Mouse (Mus musculus): ENCODE results near the gene Plxdc2.

Plxdc2 gene

DNA sequence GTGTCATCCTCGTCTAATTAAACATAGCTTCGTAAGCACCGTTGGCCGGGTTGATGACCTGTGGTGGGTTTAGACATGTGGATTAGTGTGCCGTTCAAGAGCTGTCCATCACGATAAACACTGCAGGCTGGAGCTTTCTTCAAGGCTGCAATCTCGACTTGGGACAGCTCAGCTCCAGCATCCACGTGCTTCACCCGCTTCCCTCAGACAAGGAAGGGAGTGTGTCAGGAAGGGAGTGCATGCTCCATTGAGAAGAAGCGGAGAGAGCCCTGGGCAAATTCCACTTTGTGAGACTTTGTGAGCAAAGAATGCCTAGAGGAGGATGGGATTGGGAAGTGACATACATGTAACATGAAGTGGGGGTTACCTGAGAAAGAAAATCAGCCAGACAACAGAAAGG, 42.8 kb downstream of the Plxdc2 start:
- in situ Hi-C loops (cut with MboI; ENCODE audit: low sequenced_read_pairs), result no loop called here

DNA sequence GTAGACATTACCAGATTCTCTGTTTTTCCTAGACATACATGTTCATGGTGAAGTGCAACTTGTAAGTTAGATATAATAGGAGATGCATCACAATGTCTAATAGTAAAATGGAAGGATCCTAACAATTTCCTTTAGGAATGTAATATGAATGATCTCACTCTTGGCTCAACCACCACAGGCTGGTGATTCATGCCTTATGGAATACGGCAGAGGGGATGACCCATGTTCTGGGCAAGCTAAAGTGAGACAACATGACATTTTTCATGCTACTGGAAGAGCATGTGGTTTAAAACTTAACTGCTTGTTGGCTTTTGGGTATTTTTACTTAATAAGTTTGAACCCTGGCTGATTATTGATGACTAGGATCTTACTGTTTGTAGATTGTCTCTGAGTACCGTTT, 50.4 kb downstream of the Plxdc2 start:
- in situ Hi-C loops (cut with MboI; ENCODE audit: low sequenced_read_pairs), result no loop called here

DNA sequence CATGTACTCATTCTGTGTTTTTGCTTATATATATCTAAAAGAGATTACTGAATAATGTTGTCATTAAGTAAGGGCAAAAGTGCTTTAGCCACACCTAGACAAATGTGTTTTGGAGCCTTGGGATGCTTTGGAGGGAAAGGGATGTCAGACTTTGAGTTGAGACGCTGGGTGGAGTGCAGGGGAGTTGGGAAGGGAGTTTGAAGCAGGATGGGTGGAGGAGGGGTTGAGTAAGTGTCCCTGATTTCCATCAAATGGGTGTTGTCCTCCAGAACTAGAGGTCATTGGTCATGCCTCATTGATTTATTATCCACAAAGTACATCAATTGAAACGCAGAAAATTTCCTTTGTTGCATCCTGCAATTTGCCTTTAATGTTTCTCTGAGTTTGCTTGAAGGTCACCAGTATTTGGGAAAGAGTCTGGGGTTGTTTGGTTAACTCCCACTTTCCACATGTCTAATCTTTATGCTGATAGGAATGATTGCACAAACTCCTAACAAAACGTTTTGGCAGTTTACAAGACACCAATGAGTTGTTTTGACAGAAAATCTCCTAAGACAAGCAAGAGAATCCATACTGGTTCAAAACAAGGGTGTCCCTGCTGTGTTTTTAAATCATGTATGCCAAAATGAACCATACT, 58.4 kb downstream of the Plxdc2 start:
- in situ Hi-C loops (cut with MboI; ENCODE audit: low sequenced_read_pairs), result no loop called here

DNA sequence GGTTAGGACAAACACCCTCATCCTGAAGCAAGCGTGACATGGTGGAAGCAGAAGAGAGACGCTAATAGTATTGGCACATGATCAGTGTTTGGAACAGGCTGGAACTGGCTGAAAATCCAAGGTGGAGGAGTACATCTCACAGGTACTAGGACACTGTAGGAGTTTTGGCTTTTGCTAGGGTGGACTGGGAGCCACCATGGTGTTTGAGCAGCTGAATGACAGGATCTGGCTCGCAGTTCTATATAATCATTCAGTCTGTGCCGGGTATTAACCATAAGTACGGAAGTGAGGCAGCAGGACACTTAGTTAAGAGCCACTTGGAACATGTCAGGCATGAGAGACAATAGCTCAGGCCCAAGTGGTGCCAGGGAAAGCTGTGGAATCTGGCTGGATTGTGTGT, 82.9 kb downstream of the Plxdc2 start:
- in situ Hi-C loops (cut with MboI; ENCODE audit: low sequenced_read_pairs), result no loop called here

DNA sequence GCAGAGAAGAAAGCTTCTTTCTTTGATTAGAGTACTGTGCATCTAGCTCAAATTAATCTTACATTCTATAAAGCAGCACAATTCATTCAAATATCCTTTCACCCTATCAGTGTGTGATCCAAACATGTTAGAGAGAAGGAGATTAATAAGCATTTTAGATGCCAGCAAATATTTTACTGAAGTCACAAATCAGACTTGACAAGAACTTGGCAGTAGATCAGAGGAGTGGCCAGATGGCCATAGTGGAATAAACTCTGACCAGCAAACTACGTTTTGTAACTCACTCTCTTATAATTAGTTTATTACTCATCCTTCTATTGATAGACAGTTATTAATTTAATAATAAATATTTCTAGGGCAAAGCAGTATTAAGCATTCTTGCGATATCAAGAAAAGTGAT, 86.5 kb downstream of the Plxdc2 start:
- in situ Hi-C loops (cut with MboI; ENCODE audit: low sequenced_read_pairs), result no loop called here

DNA sequence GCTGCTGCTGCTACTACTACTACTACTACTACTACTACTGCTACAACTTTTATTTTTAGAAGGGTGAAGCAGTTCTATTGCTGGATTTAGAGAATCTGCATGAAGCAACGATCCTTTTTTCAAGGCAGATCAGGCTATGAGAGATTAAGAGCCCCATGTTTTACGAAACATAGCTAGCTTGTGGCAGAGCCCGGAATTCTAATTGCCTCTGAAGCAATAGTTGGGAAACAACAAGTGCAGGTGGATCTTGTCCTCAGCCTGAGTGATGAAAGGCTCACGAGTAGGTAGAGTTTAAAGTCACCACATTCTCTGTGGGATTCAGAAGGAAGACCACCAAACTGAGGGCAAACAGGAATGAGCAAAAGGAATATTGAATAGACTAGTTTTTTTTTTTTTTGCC, 91.8 kb downstream of the Plxdc2 start:
- in situ Hi-C loops (cut with MboI; ENCODE audit: low sequenced_read_pairs), result no loop called here

DNA sequence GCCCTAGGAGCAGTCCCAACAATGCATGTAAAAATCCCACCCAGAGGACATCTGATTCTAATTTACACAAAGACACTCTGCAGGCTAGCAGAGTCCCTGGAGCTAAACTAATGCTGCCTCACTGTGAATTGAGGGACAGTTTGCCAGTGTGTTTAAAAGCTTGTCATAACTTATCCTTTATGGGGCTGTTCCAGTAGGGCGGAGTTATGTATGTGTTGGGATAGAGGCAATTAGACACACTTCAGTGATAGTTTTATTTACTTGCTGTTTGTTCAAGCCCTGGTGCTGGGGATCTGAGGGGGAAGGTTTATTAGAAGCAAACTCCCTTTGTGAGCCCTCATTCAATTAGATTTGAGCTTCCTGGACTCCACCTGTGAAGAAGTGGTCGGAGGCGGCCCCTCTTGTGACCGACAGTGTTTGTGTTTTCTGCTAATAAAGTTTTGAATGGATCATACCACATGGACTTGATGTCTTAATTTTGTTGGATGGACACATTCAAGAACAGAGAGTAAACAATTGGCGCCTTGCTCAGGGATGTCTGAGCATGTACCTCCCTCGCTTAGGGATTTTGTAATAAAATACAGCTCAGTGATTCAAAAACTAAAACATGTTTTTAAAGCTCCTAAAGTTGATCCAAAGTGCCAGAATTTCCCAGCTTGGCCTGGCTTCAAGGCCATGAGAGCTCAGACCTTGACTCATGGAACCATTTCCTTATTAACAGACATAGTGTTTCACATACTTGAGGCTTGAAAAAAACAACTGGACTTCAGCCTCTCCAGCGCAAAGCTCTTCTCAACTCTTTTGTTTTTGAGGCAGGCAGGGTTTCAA, 94.9 kb downstream of the Plxdc2 start:
- in situ Hi-C loops (cut with MboI; ENCODE audit: low sequenced_read_pairs), result no loop called here

DNA sequence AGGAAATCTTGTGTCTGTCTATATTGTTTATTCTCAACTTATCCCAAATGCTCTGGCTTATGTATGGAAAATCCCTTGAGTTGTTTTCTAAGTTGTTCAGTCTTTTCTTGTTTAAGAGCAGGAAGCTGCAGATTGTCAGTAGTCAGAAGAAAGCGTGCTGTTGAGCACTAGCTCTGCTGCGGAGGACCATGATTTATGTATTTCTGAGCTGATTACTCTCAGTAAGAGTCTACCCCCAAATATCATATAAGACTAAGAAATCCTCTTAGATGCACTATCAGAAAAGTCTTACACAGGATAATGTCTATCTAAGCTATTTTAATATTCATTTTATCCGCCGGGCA, 95.5 kb downstream of the Plxdc2 start:
- in situ Hi-C loops (cut with MboI; ENCODE audit: low sequenced_read_pairs), result no loop called here

DNA sequence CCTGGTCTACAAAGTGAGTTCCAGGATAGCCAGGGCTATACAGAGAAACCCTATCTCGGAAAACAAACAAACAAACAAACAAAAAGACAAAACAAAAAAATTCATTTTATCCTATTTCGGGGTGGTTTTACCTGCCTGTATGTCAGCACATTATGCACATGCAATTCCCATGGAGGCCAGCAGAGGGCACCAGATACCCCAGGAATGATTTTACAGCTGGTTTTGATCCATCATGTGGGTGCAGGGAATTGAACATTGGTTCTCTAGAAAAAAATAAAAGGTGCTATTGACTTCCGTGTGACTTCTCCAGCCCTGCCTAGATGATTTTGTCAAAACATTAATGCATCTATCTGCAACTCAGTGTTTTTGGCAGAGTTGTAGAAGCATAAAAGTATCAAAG, 96.0 kb downstream of the Plxdc2 start:
- in situ Hi-C loops (cut with MboI; ENCODE audit: low sequenced_read_pairs), result no loop called here

DNA sequence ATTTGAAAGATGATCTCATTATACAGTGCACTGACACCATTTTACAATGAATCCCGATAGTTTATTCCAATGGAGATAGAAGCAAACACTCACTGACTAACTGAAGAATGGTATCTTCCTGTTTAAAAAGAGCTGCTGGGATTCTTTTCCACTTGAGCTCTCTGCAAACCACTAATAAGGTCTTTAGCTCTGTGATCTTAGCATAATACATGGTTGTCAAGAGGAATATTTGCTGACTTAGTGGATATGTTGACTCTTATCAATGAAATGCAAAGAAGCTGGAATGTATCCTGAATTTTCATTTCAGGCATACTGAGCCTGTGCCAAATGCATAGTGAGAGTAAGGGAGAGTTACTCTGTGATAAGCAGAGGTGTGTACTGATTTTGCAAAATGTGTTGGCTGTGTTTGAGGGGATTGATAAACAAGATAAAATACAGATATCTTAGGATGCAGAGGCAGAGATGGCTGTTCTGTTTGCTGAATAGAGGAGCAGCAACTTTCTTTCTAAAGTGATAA, 100.2 kb downstream of the Plxdc2 start:
- in situ Hi-C loops (cut with MboI; ENCODE audit: low sequenced_read_pairs), result no loop called here

DNA sequence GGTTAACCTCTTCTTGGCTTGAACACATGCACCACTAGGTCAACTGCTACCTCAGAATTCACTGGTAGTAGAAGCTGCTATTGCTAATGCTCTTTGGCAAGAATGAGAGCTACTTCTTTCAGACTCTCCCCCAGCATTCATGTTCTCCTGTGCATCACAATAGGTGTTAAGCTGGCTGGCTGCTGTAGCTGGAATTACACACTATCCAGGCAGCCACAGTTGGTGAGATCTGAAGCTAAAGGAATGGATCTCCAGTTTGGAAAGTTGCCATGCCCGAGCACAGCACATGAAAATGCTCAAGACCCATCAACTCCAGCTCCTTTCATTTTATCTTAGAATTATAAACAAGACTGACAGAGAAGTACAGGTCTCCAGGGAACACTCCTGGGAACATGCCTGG, 103.4 kb downstream of the Plxdc2 start:
- in situ Hi-C loops (cut with MboI; ENCODE audit: low sequenced_read_pairs), result no loop called here

DNA sequence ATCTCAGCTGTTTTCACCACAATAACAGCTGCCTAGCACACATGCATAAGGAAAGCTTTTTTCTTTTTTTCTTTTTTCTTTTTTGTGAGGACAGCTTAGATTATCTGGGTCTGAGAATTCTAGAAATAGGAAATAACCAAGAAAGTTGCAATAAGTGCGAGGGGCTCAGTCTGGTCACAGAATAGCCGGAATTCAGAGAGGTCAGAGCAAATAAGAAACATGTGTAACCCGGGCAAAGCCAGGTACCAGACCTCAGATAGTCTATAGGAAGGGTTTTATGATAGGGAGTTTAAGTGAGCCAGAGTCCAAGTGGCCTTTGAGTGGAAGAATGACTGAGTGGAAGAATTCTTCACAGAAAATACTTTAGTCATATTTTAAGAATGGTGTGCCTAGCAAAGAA, 114.0 kb downstream of the Plxdc2 start:
- in situ Hi-C loops (cut with MboI; ENCODE audit: low sequenced_read_pairs), result no loop called here

DNA sequence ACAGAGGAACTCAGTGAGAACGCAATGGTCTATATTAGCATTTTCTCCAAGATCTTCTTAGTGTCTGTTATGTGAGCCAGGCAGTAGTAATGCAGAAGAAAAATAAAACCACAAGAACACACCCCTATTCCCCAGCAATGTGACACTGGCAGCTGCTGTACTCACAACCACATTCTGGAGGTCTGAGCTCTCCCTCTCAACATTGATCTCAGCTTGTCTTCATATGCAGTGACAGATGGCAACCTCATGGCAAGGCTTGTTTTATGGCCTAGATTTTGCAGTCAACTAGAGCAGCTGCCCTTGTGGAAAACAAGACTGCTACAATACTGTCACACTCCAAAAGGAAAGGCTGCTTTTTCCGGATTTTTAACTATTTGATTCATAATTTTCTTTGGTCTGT, 127.8 kb downstream of the Plxdc2 start:
- in situ Hi-C loops (cut with MboI; ENCODE audit: low sequenced_read_pairs), result no loop called here

DNA sequence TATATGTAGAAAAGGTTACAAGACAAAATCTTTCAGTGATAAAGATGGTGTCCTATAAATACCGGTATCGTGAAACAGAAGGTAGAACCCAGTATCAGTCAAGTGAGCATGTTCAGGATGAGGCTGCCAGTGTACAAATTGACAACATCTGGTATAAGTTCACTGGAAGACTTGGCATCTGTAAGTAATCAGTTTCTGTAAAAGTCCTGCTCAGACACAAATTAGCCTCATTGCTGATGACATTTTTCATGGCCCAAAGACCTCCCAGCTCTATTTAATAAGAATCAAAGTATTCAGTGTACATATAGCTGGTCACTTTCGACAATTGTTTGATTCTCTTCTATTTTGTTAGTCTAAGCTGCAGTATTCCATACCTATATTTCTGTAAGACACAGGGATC, 129.9 kb downstream of the Plxdc2 start:
- in situ Hi-C loops (cut with MboI; ENCODE audit: low sequenced_read_pairs), result no loop called here

DNA sequence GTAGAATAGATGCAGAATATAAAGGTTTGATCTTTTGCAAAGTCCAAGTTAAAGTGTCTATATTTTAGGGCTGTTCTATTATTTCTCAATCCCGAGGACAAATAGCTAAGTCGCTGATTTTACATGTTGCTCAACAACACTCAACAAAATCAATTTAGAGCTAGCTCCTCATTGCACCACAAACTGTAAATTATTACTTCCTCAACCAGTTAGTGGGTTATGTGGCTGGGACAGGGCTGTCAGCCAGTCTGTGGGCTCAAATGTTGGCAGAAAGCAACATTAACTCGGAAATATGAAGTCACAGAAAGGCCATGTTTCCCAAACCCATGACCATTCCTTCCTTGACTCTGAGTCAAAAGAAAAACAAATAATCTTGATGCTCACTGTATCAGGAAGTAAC, 135.1 kb downstream of the Plxdc2 start:
- in situ Hi-C loops (cut with MboI; ENCODE audit: low sequenced_read_pairs), result no loop called here

DNA sequence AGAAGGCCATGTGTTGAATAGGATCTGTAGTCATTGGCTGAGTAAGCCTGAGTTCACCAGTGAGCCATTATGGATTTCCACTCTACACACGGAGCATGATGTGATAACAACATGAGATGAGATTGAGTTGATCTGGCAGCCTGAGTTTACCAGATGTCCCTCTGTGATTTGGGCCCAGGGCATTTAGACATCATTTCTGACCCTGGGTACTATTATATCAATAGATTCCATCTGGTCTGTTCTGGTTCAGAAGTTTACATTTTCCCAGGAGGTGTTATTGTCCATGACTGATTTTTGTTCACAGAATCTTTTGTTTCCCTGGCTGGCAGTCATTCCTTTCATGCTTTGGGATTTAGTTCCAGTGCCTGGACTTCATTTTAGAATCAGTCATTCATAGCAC, 146.7 kb downstream of the Plxdc2 start:
- in situ Hi-C loops (cut with MboI; ENCODE audit: low sequenced_read_pairs), result no loop called here

DNA sequence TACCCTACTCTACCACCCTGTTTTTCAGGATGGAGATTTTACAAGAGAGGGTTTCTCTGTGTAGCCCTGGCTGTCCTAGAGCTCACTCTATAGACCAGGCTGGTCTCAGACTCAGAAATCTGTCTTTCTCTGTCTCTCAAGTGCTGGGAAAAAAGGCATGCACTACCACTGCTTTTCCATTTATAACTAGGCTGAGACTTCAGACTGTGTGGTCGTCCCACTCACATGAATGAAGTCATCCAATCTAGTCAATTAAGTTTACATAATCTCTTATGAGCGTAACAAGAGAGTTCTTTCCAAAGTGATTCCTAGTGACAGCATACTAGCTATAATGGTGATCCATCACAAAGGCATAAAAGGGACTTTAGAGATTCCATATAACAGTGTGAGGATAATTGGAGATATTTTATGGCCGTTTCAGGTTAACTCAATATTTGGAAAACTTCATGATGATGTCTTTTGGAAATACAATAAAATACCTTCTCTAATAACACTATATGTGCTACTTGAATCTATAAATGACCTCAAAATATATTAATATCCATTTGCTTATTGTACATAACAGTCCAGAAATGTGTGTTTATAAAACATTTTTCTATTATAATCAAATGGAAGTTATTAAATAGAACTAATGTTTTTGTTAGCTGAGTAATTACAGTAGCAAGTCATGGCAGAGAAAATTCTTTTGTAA, 151.6 kb downstream of the Plxdc2 start:
- in situ Hi-C loops (cut with MboI; ENCODE audit: low sequenced_read_pairs), result no loop called here

DNA sequence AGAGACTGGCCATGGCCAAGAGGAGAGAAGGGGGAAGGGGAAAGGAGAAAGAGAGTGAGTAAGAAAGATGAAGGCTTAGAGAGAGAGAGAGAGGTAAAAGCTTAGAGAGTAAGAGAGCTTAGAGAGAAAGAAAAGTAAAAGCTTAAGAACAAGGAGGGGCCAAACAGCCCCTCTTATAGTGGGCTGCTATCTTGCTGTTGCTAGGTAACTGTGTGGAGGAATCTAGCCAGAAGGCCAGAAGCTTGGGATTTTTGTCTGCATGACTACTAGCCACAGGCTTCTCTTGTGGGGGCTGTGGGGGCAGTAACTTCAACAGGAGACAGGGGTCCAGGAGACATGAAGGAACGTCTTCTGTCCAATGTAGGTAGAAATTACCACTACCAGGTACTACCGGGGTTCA, 162.0 kb downstream of the Plxdc2 start:
- in situ Hi-C loops (cut with MboI; ENCODE audit: low sequenced_read_pairs), result no loop called here

DNA sequence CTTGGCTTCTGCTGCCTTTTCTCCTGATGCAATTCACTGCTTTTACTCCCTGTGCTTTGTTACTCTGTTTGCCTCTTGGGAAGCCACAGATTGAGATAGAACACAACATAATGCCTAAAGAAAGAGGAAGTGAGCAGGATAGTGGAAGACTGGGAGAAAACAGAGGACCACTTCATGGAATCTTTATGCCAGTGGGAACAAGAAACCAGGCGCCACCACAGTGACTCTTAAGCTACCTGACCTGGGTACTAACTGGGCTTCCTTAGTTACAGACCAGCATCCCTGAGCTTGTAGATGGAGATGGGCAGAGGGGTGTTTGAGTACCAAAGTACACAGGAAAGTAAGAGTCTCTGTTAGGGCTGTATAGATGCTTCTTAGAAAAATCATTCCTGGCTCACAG, 167.3 kb downstream of the Plxdc2 start:
- in situ Hi-C loops (cut with MboI; ENCODE audit: low sequenced_read_pairs), result no loop called here

DNA sequence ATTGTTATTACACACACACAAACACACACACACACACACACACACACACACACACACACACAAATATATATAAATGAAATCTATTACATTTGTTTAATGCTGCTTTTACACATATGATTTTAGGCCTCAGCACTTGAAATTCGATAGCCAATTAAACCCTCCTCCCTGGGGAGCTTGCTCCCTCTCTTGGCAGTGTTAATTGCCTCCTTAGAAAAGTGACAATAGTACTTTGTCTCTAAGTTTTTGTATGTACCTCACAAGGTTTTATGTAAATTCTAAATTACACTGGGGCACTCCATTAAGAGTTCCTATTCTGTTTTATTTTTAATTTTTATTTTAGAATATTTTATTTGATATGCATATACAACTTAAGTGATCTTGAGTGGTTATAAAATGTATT, 176.1 kb downstream of the Plxdc2 start:
- in situ Hi-C loops (cut with MboI; ENCODE audit: low sequenced_read_pairs), result no loop called here

DNA sequence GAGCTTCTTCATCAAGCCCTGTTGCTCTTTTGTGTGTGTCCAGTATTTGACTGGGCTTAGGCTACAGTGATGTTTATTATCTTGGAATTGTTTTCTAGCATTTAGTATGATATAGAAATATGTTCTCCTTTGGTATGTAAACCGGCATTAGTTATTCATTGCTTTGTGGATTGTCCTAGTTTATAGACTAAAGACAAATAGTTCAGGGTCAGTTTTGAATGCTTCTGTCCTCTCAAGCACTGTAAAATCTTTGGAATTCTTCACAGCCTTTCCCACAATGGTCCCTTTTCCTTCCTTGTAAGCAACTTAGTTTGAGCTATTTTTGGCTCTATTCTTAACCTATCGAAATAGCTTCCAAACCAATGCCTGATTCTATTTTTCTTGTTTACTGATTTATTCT, 178.5 kb downstream of the Plxdc2 start:
- in situ Hi-C loops (cut with MboI; ENCODE audit: low sequenced_read_pairs), result no loop called here

DNA sequence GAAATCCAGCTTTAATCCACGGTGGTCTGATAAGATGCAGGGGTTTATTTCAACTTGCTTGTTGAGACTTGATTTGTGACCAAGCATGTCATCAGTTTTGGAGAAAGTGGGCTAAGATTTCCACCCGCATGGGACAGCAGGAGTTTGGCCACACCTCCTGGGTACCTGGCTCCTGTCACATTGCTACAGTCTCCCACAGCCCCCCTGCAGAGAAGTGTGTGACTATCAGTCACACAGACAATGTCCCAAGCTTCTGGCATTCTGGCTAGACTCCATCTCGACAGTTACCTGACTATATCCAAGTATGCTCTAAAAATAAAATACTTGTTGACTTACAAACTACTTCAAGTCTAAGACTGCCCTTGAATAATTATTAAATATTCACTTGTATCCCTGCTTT, 185.1 kb downstream of the Plxdc2 start:
- in situ Hi-C loops (cut with MboI; ENCODE audit: low sequenced_read_pairs), result no loop called here
